Mouse (Mus musculus) erythroblast, embryonic 14.5 days (primary cell): ENCODE measurements around the gene Tns1.

Experiments used
- GATA1 ChIP-seq: IDR thresholded peaks from 2 replicates; pipeline ENCODE4 v1.6.1; 2012; ENCODE audit warnings: low read length, inconsistent platforms, mixed read lengths
- TAL1 ChIP-seq: IDR thresholded peaks from 3 replicates; pipeline ENCODE4 v1.6.1; 2012; ENCODE audit warnings: low read length, inconsistent platforms, mixed read lengths

GRCm38 (mm10) chr1:74124021-74124981 lies at the start of gene Tns1:
- TF ChIP-seq TAL1 = no peak
- TF ChIP-seq GATA1 = no peak
